Mouse (Mus musculus) layer of hippocampus, adult 8-10 months (tissue): ENCODE measurements around the gene Sgsh. TPM values are rescaled to one million over a fixed set of nuclear protein-coding genes. Genes with fewer than 3 reads are reported as not detected.
A peak's percentile ranks its signal among the peaks of the same experiment; 100 is the strongest.
"Not testable (repeated sequence)": the region's sequence is repeated elsewhere in the genome, so short reads cannot be mapped to it uniquely, and the experiment has no call there.

Source experiments
- DNase-seq, 2 experiments: peaks; one replicate each; pipeline ENCODE4 v3.0.0; 2022; ENCODE audit warnings: low spot score in 2 of 2
- total RNA-seq, 4 experiments: library from RNA; stranded (reverse); gene quantifications; 2 replicates each; pipeline ENCODE4 v1.2.4; 2022

Sgsh gene
- total RNA-seq, result 1 to 10 TPM; 5.9 to 8.0 (median 7.0) TPM

DNA sequence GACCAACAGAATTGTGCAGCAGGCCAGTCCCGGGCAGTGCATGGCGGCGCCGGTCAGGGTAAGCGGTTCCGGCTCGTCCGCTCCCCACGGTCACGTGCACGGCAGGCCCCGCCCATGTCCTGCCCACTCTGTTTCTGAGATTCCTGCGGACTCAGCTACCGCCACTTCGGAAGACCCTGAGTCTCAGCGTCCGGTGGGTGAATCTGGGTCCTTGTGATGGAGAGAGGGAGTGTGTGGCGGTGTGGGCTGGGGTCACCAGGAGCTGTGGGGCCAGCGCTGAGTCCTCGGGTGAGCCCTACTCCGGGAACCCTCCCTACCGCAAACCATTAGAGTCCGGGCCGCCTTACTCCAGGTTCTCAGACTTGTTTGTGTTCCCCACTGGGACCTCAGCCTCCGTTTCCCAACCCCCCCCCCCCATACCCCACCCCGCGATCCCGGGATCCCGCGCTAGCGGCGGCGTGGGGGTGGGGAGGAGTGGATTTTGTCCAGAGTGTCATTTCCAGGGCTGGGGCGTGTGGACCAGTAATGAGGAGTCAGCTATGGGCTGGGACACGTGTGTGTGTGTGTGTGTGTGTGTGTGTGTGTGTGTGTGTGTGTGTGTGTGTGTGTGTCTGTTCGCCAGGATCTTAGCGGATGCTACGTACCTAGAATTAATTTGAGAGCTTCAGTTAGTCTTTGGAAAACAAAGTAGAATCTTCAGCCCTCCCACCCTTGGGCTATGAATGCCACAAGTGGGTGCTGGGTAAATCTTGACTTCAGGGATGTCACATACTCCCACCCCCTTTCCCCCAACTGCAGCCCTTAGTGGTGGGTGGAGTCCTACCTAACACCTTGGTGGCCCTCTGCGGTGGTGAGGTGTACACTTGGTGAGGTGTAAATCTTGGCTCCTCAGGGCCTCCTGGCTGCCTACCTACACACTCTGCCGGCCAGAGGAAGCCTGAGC is at the start of gene Sgsh, which contains the start of gene Slc26a11:
Sgsh (minus strand) TSS at position 94 of the 943 bp plus-strand sequence.
Slc26a11 (plus strand) TSS at position 115 of the 943 bp plus-strand sequence.
- peak; percentile 49 to 67 for DNase-seq

DNA sequence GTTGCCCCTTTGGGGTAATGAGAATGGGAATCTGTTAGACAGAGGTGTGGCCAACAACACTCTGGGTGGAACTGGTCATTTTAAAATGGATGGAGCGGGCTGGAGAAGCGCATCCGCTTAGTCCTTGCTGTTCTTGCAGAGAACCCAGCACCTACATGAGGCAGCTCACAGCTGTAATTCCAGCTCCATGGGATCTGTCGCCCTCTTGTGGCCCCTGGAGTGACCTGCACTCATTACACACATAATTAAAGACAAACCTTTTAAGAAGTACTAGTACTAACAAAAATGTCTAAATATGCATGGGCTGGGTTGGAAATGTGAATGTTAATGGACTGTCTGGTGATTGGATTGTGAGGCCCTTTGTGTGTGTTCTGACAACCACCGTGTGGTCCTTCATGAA is 49.3 kb upstream of the Sgsh start:
- DNase-seq, result no peak

DNA sequence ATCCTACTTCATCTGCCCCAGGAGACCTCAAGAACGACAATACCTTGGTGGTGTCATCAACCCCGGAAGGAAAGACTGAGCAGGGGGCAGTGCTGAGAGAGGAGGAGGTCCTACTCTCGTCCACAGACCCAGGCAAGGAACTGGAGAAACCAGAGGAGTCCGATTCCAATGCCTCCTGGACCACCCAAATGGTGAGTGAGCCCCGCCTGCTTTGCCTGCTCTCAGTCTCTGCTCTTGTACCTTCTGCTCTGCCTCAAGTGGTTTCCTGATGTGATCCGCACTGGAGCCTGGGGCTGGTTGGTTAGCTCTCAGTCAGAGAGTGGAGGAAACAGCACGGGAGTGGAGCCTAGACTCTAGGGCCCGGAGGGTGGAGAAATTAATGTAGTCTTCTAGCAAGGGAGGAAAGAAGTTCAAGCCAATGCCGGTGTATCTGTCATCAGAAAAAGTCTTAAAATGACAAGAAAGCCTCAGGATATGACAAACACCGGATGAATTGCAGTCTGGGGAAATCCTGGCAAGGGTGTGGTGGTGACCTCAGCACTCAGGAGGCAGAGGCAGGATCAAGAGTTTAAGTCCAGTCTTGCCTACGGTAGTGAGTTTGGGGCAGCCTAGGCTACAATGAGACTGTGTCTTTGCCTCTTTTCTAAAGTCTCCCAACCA is 47.3 kb upstream of the Sgsh start:
- DNase-seq, result no peak

DNA sequence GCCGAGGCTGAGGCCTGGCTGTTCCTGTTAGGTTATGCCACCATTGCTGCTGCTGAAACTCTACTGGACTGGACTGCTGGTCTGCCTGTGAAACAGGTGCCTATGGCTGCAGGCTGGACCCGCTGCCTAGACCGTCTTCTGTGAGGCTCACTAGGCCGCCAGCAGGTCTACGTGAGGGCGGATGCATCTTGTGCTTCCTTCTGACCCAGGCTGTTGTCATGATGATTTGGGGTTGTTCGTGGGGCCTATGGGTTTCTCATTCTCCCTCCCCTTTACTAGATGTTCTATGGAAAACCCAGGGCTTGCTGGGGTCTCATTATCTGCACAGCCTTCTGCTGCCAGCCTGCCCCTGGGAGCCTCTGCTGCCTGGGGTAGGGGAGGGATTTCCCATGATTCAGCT is 41.1 kb upstream of the Sgsh start:
- no peak for DNase-seq

DNA sequence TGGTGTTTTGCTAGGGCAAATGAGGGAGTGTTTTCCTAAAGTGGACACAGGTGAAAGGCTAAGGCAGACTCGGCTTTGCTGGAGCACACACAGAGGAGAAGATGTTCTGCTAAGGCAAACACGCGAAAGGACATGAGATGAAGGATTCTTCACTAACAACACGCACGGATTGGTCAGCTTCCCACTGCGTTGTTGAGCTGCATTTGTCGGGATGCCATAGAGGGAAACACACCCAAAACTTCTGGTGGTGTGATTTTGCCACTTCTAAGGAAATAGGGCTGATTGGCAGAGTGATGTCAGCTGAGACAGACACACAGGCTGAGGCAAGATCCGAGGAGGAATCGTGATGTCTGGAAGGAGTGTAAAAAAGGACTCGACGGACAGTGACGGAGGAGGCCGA is 40.6 kb upstream of the Sgsh start:
- no peak for DNase-seq

DNA sequence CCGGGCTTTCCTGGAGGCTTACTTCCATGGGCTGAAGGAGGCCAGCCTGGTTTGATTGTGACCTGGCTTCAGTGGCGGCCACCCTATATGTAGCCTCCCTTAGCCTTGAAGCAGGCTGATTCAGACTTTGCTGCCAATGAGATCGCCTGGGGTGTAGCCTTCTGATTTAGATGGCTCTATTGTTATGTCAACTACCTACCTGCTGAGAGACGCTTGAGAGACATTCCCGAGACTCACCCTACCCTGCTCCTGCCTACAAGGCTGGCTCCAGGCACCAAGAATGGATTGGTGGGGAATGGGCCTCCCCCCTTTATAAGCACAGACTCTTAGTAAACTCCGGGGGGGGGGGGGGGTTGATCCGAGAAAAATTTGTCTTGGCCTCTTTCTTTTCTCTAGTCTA is 40.1 kb upstream of the Sgsh start:
- no peak for DNase-seq

DNA sequence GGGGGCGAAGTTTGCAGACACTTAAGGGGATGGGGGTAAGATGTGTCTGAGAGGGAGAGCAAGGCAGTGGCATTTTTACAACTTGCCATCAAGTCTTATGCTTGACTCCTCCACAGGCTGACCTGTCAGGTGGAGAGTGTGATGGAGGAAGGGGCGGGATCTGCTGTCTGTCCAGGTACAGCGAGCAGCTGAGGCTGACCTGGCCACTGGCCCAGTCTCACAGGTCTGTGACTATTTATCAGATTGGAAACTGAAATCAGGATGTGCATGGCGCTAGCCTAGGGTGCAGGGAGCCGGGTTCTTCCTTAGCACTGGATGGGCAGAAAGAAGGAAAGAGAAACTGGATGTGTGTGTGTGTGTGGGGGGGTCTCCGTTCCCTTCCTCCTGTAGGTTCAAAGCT is 38.9 kb upstream of the Sgsh start:
- DNase-seq, result no peak

DNA sequence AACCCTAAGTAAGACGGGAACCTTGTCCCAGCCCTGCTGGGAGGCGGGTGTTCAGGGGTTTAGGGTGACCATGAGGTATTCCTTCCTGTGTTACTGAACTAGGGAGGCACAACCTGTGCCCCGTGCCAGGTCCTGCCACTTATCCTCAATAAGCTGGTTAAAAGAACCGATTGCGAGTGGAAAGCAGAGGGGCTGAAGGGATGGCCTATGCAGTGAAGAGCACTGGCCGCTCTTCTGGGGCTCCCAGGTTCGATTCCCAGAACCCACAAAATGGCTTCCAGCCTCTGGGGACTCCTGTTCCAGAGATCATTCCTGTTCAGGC is 38.1 kb upstream of the Sgsh start:
- no peak for DNase-seq

DNA sequence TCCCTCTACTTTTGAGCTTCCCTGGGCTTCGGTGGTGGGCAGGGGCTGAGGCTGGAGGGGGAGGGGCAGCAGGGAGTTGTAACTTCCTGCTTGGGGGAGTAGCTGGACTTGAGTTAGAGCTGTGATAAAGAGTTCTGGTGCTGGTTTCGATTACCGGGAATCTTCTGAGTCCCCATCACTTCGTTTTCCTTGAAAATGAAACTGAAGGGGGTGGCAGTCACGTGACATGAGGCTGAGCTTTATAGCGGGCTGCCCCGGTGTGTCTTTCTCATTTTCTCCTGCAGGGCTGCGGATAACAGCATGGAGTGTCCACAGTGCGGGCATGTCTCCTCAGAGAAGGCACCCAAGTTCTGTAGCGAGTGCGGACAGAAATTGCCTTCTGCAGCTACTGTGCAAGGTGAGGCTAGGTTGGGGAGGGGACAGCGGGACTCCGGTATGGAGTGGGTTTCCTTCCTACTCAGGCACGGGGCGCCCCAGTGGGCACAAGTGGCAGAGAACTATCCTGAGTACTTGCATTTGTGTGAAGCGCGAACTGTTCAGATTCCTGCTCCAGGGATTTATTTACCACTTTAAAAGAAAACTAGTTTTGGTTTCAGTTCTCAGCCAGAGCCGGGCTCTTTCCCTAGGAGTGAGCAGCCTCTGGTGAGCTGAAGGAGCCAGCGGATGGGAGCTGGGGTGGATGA is 37.6 kb upstream of the Sgsh start, which contains the start of gene Rnf213:
Rnf213 (plus strand) TSS at position 301 of the 683 bp plus-strand sequence.
- DNase-seq, result peak in 1 of 2 experiments; percentile 20

DNA sequence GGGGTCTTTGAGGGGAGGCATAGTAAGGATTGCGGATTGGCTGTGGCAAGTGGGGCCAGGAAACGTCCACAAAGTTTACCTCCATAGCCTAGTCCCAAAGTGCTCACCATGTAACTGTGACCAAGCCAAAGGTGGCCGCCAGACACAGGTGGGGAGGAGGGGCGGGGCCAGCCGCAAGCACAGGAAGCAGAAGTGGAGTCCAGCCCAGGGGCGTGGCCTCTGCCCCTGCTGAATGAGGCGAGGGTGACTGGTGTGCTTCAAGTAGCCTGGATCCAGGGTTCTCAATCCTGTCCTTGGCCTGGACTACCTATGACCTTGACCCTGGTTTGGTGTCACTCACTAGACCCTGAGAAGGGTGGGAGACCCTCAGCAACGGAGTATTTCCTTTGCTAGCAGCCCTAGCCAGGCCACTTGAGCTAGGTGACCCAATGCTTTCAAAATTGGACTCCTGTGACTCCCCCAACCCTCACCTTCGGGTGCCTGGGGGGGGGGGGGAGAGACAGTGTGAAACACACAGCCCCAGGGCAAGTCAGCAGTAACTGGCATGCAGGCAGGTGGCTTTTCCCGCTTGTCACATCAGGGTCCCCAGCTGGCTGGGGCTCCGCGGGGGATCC is 36.8 kb upstream of the Sgsh start:
- DNase-seq, result no peak

DNA sequence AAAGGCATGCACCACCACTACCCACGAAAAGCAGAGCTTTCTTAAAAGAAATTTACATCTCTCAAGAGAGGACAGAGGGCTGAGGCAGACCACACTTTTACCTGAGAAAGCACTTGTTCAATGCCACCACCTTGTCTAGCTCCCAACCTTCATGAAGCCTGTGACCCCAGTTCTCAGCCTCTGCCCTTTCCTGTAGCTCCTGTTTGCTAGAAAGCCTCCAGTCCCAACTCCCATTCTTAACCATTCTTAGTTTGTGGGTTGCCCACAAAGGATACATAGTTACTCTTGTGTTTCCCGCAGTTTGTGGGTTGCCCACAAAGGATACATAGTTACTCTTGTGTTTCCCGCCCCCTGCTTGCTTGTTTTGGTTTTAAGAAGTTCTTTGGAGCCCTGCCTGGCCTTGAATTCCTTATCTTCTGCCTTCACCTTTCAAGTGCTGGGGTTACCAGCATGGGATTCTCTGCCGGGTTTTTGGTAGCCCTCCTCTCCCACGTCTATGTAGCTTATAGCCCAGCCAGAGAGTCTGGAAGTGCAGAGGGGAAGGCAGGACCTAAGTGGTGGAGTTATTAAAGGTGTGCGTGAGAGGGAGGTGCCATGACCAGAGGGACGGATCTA is 36.2 kb upstream of the Sgsh start:
- DNase-seq, result no peak

DNA sequence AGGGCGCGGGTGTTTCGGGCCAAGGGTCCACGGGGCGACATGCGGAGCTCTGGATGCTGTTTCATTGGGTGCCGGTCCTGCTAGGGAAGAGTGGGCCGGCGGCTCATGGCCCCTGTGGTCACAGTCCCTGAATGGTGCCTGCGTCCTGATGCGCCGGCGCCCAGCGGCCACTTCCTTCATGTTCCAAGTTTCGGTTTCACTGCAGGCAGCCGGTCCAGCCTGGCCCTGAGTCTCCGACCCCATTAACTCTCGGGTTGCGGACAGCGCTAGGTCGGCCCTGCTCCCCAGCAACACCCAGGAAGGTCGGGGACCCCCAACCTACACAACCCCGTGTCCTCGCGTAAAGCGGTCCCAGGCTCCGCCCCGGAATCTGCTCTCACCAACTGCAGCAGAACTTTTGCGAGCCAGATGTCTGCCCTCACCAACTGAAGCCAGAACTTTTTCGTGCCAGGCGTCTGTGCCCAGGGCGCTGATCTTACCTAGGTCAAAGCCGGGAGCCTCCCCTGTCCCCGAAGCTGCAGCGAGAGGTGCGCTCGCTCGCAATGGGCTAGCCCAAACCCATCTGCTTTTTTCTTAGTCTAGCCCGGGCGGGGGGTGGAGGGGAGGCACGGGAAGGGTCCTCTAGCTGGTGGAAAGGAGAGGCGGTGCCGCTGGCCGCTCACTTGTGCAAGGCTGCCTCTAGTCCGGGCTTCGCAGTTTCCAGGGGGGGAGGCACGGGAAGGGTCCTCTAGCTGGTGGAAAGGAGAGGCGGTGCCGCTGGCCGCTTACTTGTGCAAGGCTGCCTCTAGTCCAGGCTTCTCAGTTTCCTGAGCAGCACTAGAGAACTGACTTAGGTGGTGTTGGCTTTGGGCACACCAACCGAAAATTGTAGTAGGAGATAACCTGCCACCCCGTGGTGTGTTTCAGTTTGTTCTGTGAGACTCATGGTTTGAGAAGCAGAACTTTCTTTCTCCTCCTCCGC is 35.2 kb upstream of the Sgsh start:
- peak; percentile 18 to 34 for DNase-seq

DNA sequence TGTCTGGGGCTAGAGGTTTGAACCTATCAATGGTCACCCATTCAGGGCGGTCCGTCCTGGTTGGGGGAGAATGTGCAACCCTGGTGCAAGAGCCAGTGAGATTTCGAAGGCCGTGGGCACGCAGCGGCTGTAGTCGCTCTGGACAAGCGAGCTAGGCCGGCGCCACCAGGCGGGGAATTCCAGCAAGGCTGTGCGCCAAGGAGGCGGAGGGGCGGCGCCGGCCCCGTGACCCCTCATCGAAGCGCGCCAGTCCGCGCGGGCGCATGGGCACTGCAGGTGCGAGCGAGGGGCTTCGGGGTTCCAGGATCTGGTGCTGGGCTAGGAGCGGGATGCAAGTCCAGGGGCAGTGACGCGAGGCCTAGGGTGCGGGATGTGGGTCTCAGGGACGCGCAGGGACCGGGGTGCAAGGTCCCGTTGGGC is 34.5 kb upstream of the Sgsh start:
- DNase-seq, result peak in 1 of 2 experiments; percentile 18

DNA sequence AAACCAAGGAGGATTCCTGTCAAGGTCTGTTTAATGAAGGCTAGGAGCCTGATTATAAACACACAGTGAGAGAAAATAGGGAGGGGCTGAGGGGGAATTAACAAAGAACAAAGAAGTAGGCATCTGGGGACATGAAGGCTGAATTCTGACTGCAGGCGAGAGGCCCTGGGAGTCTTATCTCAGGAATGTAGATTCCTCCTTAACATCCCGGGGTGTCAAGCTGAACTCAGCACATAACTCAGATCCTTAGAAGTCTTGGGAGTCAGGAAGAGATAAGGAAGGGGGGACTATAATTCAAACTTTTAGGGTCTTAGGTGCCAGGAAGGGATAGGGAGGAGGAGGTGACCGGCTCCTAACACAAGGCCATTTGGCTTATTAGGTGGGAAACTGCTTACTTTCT is 31.9 kb upstream of the Sgsh start:
- DNase-seq, result not testable (repeated sequence)

DNA sequence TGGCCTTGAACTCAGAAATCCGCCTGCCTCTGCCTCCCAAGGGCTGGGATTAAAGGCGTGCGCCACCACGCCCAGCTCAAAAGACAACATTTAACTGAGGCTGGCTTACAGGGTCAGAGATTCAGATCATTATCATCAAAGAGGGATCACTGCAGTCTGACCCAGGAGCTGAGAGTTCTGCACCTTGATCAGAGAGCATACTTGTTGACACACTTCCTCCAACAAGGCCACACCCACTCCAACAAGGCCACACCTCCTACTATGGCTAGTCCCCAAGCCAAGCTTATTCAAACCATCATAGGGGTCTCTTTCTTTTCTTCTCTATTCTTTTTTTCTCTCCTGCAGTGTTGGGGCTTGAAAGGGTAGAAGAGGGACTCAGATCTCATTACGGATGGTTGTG is 31.0 kb upstream of the Sgsh start:
- DNase-seq, result no peak

DNA sequence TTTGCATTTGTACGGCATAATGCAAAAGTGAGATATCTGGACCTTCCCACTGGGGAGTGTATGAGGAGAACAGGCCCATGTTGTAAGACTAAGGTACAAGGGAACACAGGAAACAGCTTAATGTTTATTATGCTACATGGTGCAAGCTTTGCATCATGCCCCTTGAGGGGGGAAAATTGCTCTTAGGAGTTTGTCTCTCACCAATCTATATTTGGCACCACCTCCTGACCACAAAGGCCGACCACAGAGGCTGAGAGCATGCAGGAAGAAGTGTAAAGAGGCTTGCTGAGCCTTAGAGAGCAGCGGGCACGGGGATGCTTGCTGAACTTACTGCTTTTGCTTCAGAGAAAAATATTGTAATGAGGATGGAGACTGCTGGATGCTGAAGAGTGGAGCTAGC is 29.6 kb upstream of the Sgsh start:
- DNase-seq, result no peak

DNA sequence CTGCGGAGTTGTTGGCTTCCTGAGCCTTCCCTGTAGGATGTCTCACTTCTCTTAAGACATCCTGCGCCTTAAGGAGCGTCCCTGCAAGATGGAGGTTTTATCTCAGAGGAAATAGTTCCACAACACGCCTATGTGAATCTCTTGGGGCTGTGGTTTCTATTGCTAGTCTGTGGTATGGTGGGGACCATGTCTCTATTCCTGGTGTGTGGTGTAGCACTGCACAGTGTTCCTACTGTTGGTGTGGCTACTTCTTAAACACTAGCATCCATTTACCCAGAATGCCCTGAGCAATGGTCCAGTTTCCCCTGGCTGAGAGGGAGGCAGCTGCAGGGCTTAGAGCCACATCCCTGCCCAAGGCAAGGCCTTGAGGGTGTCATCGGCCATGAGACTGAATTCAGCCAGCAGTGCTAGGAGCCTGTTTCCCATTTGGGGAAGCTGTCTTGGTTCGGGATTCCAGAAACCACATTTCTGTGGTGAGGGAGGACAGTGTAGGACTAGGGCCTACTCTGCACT is 27.1 kb upstream of the Sgsh start:
- DNase-seq, result no peak

DNA sequence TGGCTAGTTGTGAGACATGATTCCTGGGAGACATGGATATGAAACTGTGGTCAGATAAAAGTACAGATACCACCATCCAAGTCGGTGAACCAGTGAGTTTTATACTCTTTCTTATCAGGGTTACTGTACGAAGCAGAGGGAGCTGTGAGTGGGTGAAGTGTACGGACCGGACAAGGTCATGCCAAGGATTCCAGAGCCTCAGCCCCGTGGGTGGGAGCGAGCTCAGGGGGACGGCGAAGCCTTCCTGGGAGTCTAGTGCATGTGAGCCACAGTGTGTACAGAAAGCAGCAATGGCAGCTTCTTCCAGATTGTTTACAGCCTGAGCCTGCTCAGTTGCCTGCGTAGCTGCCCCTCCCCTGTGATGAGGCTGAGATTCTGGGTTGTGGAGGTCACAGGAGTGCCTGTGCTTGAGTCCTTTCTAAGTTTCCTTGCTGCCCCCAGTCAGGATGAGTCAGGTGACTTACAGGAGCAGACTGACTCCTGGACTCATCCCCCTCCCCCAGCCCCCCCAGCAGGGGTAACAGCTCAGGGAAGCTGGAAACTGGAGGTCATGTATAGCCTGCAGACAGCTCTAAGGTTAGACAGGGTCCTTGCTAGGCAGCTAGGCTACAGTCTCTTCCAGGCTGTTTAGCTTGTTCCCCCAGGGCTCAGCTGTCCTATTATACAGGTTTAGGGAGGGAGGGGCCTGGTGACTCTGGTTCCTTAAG is 26.4 kb upstream of the Sgsh start:
- DNase-seq, result no peak

DNA sequence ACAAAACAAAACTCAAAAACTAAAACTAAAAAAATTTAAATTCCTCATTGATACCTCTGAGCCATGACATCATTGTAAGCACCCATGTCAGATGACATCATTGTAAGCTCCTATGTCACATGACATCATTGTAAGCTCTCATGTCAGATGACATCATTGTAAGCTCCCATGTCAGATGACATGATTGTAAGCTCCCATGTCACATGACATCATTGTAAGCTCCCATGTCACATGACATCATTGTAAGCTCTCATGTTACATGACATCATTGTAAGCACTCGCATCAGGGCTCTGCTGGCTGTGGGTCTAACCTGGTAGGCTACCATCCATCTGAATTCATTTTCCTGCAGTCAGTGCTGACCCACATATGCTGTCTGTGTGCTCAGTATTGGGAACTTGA is 23.2 kb upstream of the Sgsh start:
- no peak for DNase-seq
